Mouse (Mus musculus) C2C12 (cell line): ENCODE measurements at regions not wholly inside any gene's neighbourhood (a gene's known extent, or its start where the extent isn't known, plus 50 kb on each side); places are given as distances from the start of the nearest gene placed in this dataset.

ENCODE experiments used
- H3K27me3 ChIP-seq: one replicate; pipeline ENCODE4 v1.6.1; 2011; ENCODE audit not compliant: control insufficient read depth, insufficient read depth, insufficient read length
- H3K36me3 ChIP-seq: one replicate; pipeline ENCODE4 v1.6.1; 2011; ENCODE audit not compliant: control insufficient read depth, insufficient read depth
- H3K4me3 ChIP-seq: one replicate; pipeline ENCODE4 v1.5.1; 2011; ENCODE audit warnings: mild to moderate bottlenecking, control low read depth; ENCODE audit not compliant: poor library complexity, insufficient read depth, severe bottlenecking
- H3K79me2 ChIP-seq: one replicate; pipeline ENCODE4 v1.6.1; 2011; ENCODE audit not compliant: control insufficient read depth, insufficient read depth
- H3K79me3 ChIP-seq: one replicate; pipeline ENCODE4 v1.6.1; 2011; ENCODE audit warnings: low read depth, control low read depth
- H3ac ChIP-seq: one replicate; pipeline ENCODE3; 2011; ENCODE audit warnings: low read depth; ENCODE audit not compliant: control insufficient read depth, insufficient read length
- CEBPB ChIP-seq: IDR thresholded peaks from one replicate; pipeline ENCODE4 v1.6.1; 2011; ENCODE audit warnings: low read depth, mild to moderate bottlenecking, control low read depth, moderate library complexity
- CTCF ChIP-seq: IDR thresholded peaks from one replicate; pipeline ENCODE4 v1.5.1; 2011; ENCODE audit not compliant: control insufficient read depth, insufficient read depth, insufficient read length
- FOSL1 ChIP-seq: IDR thresholded peaks from one replicate; pipeline ENCODE4 v1.8.0; 2011; ENCODE audit warnings: mild to moderate bottlenecking, low read length; ENCODE audit not compliant: poor library complexity, insufficient read depth, severe bottlenecking
- MAX ChIP-seq: IDR thresholded peaks from one replicate; pipeline ENCODE4 v1.6.1; 2011; ENCODE audit warnings: mild to moderate bottlenecking, control low read depth
- MYOD1 ChIP-seq: IDR thresholded peaks from one replicate; pipeline ENCODE4 v1.6.1; 2011; ENCODE audit warnings: low read depth; ENCODE audit not compliant: control insufficient read depth, insufficient read length
- MYOG ChIP-seq: IDR thresholded peaks from one replicate; pipeline ENCODE4 v1.6.1; 2011; ENCODE audit not compliant: control insufficient read depth, insufficient read length; ENCODE audit errors: extremely low read depth
- USF1 ChIP-seq: IDR thresholded peaks from one replicate; pipeline ENCODE4 v1.6.1; 2011; ENCODE audit warnings: low read depth, mild to moderate bottlenecking, control low read depth, moderate library complexity

GRCm38 (mm10) chr13:28759026-28759425, 194.5 kb downstream of the Sox4 start:
- Histone ChIP-seq H3K79me3 (peaks cover 6% of the 10 kb centered on the region), H3K79me2 (peaks cover 50% of the 10 kb centered on the region), H3ac (no peak overlapping the region), H3K4me3 (no peak overlapping the region), H3K36me3 (no peaks in the 10 kb centered on the region), H3K27me3 (no peaks in the 10 kb centered on the region)
- peak; percentile 98 for TF ChIP-seq MYOD1
- no peak for TF ChIP-seq CTCF
- TF ChIP-seq MYOG = no peak
- no peak for TF ChIP-seq FOSL1
- no peak for TF ChIP-seq CEBPB

GRCm38 (mm10) chr13:28757846-28758522, 195.5 kb downstream of the Sox4 start:
- TF ChIP-seq FOSL1 = no peak
- no peak for TF ChIP-seq CEBPB
- TF ChIP-seq MYOD1 = peak; percentile 87
- TF ChIP-seq USF1 = no peak
- TF ChIP-seq CTCF = no peak
- peak; percentile 53 for TF ChIP-seq MAX
- TF ChIP-seq MYOG = no peak
- no peak overlapping the region for H3K4me3 ChIP-seq
- peaks cover 55% of the 10 kb centered on the region for H3K79me2 ChIP-seq
- H3ac ChIP-seq = peak overlapping the region; percentile 34
- peaks cover 6% of the 10 kb centered on the region for H3K79me3 ChIP-seq
- no peaks in the 10 kb centered on the region for H3K27me3 ChIP-seq
- H3K36me3 ChIP-seq = no peaks in the 10 kb centered on the region

- H3K79me2 ChIP-seq = peaks cover 47% of the 10 kb centered on the region
- peak overlapping the region; percentile 45 for H3ac ChIP-seq
- H3K36me3 ChIP-seq = no peaks in the 10 kb centered on the region
- H3K4me3 ChIP-seq = no peak overlapping the region
- TF ChIP-seq CTCF = no peak
- TF ChIP-seq FOSL1 = no peak
- no peak for TF ChIP-seq MYOG
- no peak for TF ChIP-seq MAX
- no peak for TF ChIP-seq USF1
- TF ChIP-seq MYOD1 = no peak
- TF ChIP-seq CEBPB = no peak
- H3K27me3 ChIP-seq = no peaks in the 10 kb centered on the region
- peaks cover 6% of the 10 kb centered on the region for H3K79me3 ChIP-seq
Observed at GRCm38 (mm10) chr13:28756915-28757765, 196.4 kb downstream of the Sox4 start.

GRCm38 (mm10) chr13:28754207-28754606, 199.3 kb downstream of the Sox4 start:
- H3K4me3 ChIP-seq = no peak overlapping the region
- H3K27me3 ChIP-seq = no peaks in the 10 kb centered on the region
- no peak for TF ChIP-seq MYOG
- TF ChIP-seq USF1 = no peak
- no peak for TF ChIP-seq CTCF
- TF ChIP-seq FOSL1 = no peak
- no peaks in the 10 kb centered on the region for H3K36me3 ChIP-seq
- H3K79me2 ChIP-seq = peaks cover 41% of the 10 kb centered on the region
- peaks cover 9% of the 10 kb centered on the region for H3K79me3 ChIP-seq
- H3ac ChIP-seq = no peak overlapping the region

- peaks cover 43% of the 10 kb centered on the region for H3K79me2 ChIP-seq
- H3K36me3 ChIP-seq = no peaks in the 10 kb centered on the region
- no peaks in the 10 kb centered on the region for H3K27me3 ChIP-seq
- H3K4me3 ChIP-seq = no peak overlapping the region
- TF ChIP-seq MYOD1 (no peak), CEBPB (peak; percentile 18), FOSL1 (no peak), MYOG (no peak), MAX (no peak), USF1 (no peak), CTCF (no peak)
- H3ac ChIP-seq = no peak overlapping the region
- peaks cover 9% of the 10 kb centered on the region for H3K79me3 ChIP-seq
Observed at GRCm38 (mm10) chr13:28750949-28751692, 202.4 kb downstream of the Sox4 start.
